Mouse (Mus musculus) limb, embryonic 11.5 days (tissue): ENCODE data around the gene Pepd. TPM values are rescaled to one million over a fixed set of nuclear protein-coding genes. Genes with fewer than 3 reads are reported as not detected.

Source experiments
- ATAC-seq: fragments of 200-750 bp; cut with Nextera tagmentation; 2 replicates; pipeline ENCODE4 v1.8.0; 2017; ENCODE audit warnings: low read depth; ENCODE audit not compliant: insufficient number of reproducible peaks, low FRiP score, low TSS enrichment
- DNase-seq: peaks from one replicate; pipeline ENCODE4 v3.0.0-alpha.2; 2015; ENCODE audit warnings: low spot score
- H3K27ac ChIP-seq: fragments of 300-500 bp; sonication (generic); replicated peaks from 2 replicates; pipeline ENCODE4 v1.5.1; 2014; ENCODE audit warnings: low read depth, mild to moderate bottlenecking, low read length
- H3K27me3 ChIP-seq: fragments of 300-500 bp; sonication (generic); 2 replicates; pipeline ENCODE4 v1.6.1; 2014; ENCODE audit warnings: mild to moderate bottlenecking, low read length, mixed read lengths; ENCODE audit not compliant: control insufficient read depth, insufficient read depth
- H3K36me3 ChIP-seq: fragments of 300-500 bp; sonication (generic); 2 replicates; pipeline ENCODE4 v1.6.1; 2014; ENCODE audit warnings: mild to moderate bottlenecking, low read length, moderate library complexity, mixed read lengths; ENCODE audit not compliant: control insufficient read depth, insufficient read depth
- H3K4me1 ChIP-seq: fragments of 300-500 bp; sonication (generic); 2 replicates; pipeline ENCODE4 v1.6.1; 2014; ENCODE audit warnings: low read length, mixed read lengths; ENCODE audit not compliant: control insufficient read depth, insufficient read depth
- H3K4me2 ChIP-seq: fragments of 300-500 bp; sonication (generic); 2 replicates; pipeline ENCODE4 v1.6.1; 2014; ENCODE audit warnings: low read depth, mild to moderate bottlenecking, moderate library complexity; ENCODE audit not compliant: severe bottlenecking
- H3K4me3 ChIP-seq: fragments of 300-500 bp; sonication (generic); 2 replicates; pipeline ENCODE4 v1.5.1; 2014; ENCODE audit warnings: low read depth, low read length
- H3K9ac ChIP-seq: fragments of 300-500 bp; sonication (generic); 2 replicates; pipeline ENCODE4 v1.6.1; 2014; ENCODE audit warnings: mild to moderate bottlenecking, low read length
- H3K9me3 ChIP-seq: fragments of 300-500 bp; sonication (generic); 2 replicates; pipeline ENCODE4 v1.6.1; 2016; ENCODE audit warnings: low read length; ENCODE audit not compliant: control insufficient read depth
- WGBS: fragments of 180-500 bp; shearing (Covaris S2); extraction: QIAGEN DNeasy Blood & Tissue Kit; methylation state at CpG from one replicate; pipeline ENCODE4 v1.1.7; 2014; 5-methylcytosine and 5-hydroxymethylcytosine counted together
- polyA plus RNA-seq: library from polyadenylated mRNA; unstranded; fragments of >200 nt; fragmentation: Nextera tagmentation; extraction: Ambion mirVana; gene quantifications from 2 replicates; pipeline ENCODE4 v1.2.1, GENCODE M21; 2014

Gene Pepd
- polyA plus RNA-seq, 1 experiment from 2014 or later: 68.6 TPM

DNA sequence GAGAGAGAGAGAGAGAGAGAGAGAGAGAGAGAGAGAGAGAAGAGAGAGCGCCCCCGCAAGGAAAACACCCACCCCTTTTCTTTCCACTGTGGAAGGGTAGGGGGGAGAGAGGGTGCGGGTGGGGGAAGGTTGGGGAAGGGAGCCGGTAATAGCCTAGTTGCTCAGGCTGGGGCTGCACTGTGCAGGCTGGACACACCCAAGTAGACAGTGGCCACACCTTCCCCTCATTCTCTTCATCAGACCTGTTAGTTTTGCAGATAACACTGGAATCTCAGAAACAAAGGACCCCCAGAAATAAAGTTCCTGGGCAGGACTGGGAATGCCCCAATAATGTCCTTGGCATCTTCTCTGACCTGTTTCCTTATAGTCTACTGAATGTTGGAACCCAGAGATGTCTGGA is 15.7 kb upstream of the Pepd start:
- DNase-seq (no peak), ATAC-seq (no peak)
- Histone ChIP-seq H3K27ac (no peak overlapping the region), H3K9ac (no peak overlapping the region), H3K4me1 (peaks cover 11% of the 10 kb centered on the region), H3K36me3 (no peaks in the 10 kb centered on the region), H3K4me2 (no peak overlapping the region), H3K27me3 (no peaks in the 10 kb centered on the region), H3K9me3 (no peaks in the 10 kb centered on the region), H3K4me3 (no peak overlapping the region)
- 83% methylated on average over 4 of the region's 4 CpGs for WGBS

- H3K4me1 ChIP-seq: peaks cover 11% of the 10 kb centered on the region
- no peak overlapping the region for H3K27ac ChIP-seq
- H3K4me2 ChIP-seq: no peak overlapping the region
- H3K9me3 ChIP-seq: no peaks in the 10 kb centered on the region
- no peaks in the 10 kb centered on the region for H3K27me3 ChIP-seq
- H3K4me3 ChIP-seq: no peak overlapping the region
- DNase-seq (no peak), ATAC-seq (no peak)
- no peak overlapping the region for H3K9ac ChIP-seq
- no peaks in the 10 kb centered on the region for H3K36me3 ChIP-seq
- 0% methylated on average over 1 of the region's 1 CpGs for WGBS
These were observed 15.1 kb upstream of the Pepd start for GRCm38 (mm10) chr7:34897058-34897457.

DNA sequence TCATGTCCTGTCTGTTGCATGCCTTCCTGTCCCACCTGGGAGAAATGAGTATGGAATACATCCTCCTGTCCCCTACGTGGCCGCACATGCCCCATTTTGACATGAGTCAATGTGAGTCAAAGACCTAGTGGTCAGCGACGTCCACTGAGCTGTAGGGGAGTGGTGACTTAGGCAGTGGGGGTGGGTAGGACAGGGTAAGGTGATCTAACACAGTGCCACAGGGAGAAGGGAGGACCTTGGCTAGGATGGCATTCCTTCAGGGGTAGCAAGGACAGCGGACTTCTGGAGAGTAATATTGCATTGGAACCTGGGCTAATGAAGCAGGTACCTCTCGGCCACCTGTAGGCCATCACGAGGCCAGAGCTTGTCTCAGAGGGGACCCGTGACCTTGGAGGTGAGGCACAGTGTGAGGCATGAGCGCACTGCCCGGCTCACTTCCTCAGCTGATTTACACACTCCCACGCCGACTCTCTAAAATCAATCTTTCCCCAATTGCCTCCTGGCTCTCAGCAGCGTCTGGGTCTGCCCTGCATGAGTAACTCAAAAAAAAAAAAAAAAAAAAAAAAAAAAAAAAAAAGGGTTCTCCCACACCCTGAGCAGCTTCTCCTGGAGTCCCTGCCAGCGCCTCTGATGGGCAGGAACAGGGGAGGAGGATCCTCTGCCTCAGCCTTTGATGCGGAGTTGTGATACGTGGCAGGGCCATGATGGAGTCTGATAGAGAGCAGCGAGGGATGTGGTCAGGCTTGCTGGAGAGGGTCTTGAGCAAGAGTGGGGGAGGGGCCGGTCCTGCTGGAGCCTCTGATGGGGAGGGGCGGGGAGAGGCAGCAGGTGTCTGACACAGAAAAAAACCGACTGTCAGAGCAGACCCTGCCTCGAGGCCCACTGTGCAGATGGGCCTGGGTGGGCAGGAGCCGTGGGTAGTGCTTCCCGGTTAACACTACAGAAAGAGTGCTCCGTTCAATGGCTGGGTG is 1.8 kb upstream of the Pepd start:
- ATAC-seq (no peak), DNase-seq (peak; percentile 40)
- 30% methylated on average over 24 of the region's 24 CpGs for WGBS
- Histone ChIP-seq H3K27ac (no peak overlapping the region), H3K4me1 (peaks cover 4% of the 10 kb centered on the region; the same call in 1 of the 2 replicates), H3K4me3 (no peak overlapping the region), H3K36me3 (no peaks in the 10 kb centered on the region), H3K4me2 (no peak overlapping the region), H3K9me3 (no peaks in the 10 kb centered on the region), H3K9ac (no peak overlapping the region), H3K27me3 (no peaks in the 10 kb centered on the region)

DNA sequence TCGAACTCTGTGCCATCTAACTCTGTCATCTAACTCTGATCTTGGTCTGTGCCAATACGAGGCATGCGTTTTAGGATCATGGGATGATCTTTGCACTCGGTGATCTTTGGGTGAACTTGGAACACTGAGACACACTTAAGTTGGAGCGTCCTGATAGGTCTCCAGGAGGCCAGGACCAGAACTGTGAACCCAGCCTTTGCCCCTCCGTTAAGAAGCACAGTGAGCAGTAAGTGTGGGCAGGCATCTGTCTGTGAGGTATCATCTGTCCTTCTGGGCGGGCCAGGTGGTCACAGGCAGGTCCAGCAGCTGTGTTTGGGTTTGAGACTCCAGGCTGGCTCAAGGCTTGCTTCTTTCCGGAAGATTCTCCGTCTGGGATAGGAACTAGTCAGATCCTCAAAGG is 1.8 kb downstream of the Pepd start:
- no peaks in the 10 kb centered on the region for H3K9me3 ChIP-seq
- no peaks in the 10 kb centered on the region for H3K27me3 ChIP-seq
- H3K4me1 ChIP-seq: peaks cover 4% of the 10 kb centered on the region; the same call in 1 of the 2 replicates
- no peaks in the 10 kb centered on the region for H3K36me3 ChIP-seq
- no peak overlapping the region for H3K9ac ChIP-seq
- 92% methylated on average over 9 of the region's 9 CpGs for WGBS
- H3K4me3 ChIP-seq: no peak overlapping the region
- no peak overlapping the region for H3K4me2 ChIP-seq
- ATAC-seq (no peak), DNase-seq (no peak)
- no peak overlapping the region for H3K27ac ChIP-seq

GRCm38 (mm10) chr7:34915555-34915954 is 3.4 kb downstream of the Pepd start:
- Histone ChIP-seq H3K27me3 (no peaks in the 10 kb centered on the region), H3K9ac (no peak overlapping the region), H3K4me1 (peaks cover 4% of the 10 kb centered on the region; the same call in 1 of the 2 replicates)

DNA sequence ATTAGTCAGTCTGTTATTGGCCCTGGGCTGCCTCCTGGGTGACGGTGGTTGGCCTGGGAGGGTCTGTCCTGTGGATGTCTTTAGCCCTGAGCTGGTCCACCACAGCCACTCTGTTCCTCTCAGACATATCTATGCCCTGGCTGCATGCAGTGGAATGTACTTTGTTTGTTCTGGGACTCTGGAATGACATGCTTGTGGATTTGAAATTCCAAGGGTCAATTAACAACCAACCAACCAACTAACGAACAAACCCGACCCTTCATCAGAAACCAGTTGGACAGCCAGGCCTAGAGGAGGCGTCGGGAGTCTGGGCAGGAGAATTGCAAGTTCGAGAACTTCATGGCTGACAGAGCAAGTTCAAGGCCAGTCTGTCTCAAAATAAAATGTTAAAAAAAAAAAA is 5.4 kb downstream of the Pepd start:
- 0 out of 2 replicates have a peak, but pooled peaks cover 4% of the 10 kb centered on the region for H3K36me3 ChIP-seq
- H3K27me3 ChIP-seq: no peaks in the 10 kb centered on the region

More at GRCm38 (mm10) chr7:34915555-34915954, 3.4 kb downstream of the Pepd start:
- DNase-seq (no peak), ATAC-seq (no peak)
- H3K36me3 ChIP-seq: no peaks in the 10 kb centered on the region
- H3K27ac ChIP-seq: no peak overlapping the region
- H3K4me2 ChIP-seq: no peak overlapping the region
- 95% methylated on average over 5 of the region's 5 CpGs for WGBS
- no peak overlapping the region for H3K4me3 ChIP-seq
- no peaks in the 10 kb centered on the region for H3K9me3 ChIP-seq

GRCm38 (mm10) chr7:34917998-34918397 is 5.8 kb downstream of the Pepd start:
- Histone ChIP-seq H3K9ac (no peak overlapping the region), H3K4me1 (peaks cover 1% of the 10 kb centered on the region; the same call in 1 of the 2 replicates), H3K36me3 (0 out of 2 replicates have a peak, but pooled peaks cover 4% of the 10 kb centered on the region), H3K27ac (no peak overlapping the region), H3K9me3 (no peaks in the 10 kb centered on the region), H3K27me3 (no peaks in the 10 kb centered on the region), H3K4me3 (no peak overlapping the region), H3K4me2 (no peak overlapping the region)
- no peak for DNase-seq
- ATAC-seq: no peak
- 92% methylated on average over 4 of the region's 4 CpGs for WGBS

More for the DNA sequence above, 5.4 kb downstream of the Pepd start:
- Histone ChIP-seq H3K27ac (no peak overlapping the region), H3K9me3 (no peaks in the 10 kb centered on the region), H3K4me3 (no peak overlapping the region), H3K4me1 (peaks cover 4% of the 10 kb centered on the region; the same call in 1 of the 2 replicates), H3K4me2 (no peak overlapping the region), H3K9ac (no peak overlapping the region)
- 75% methylated on average over 6 of the region's 6 CpGs for WGBS
- DNase-seq (no peak), ATAC-seq (no peak)

- Histone ChIP-seq H3K9me3 (no peaks in the 10 kb centered on the region), H3K4me3 (no peak overlapping the region), H3K36me3 (0 out of 2 replicates have a peak, but pooled peaks cover 4% of the 10 kb centered on the region), H3K27me3 (no peaks in the 10 kb centered on the region), H3K4me2 (no peak overlapping the region), H3K9ac (no peak overlapping the region), H3K4me1 (no peaks in the 10 kb centered on the region), H3K27ac (no peak overlapping the region)
- DNase-seq (no peak), ATAC-seq (no peak)
- 87% methylated on average over 8 of the region's 8 CpGs for WGBS
These were observed 6.2 kb downstream of the Pepd start for GRCm38 (mm10) chr7:34918416-34918815.
